Mouse (Mus musculus) myocyte (in vitro differentiated cells): ENCODE results near the gene Gm28635. TPM values are rescaled to one million over a fixed set of nuclear protein-coding genes. Genes with fewer than 3 reads are reported as not detected.

ENCODE experiments used
- H3K27me3 ChIP-seq: one replicate; pipeline ENCODE4 v1.6.1; 2011; ENCODE audit not compliant: control insufficient read depth, insufficient read depth, insufficient read length
- H3K36me3 ChIP-seq: one replicate; pipeline ENCODE4 v1.6.1; 2011; ENCODE audit not compliant: control insufficient read depth, insufficient read depth
- H3K4me2 ChIP-seq: one replicate; pipeline ENCODE4 v1.6.1; 2011; ENCODE audit warnings: low read depth, control low read depth
- H3K4me3 ChIP-seq: one replicate; pipeline ENCODE4 v1.5.1; 2011; ENCODE audit warnings: mild to moderate bottlenecking, control low read depth, moderate library complexity
- H3K79me2 ChIP-seq: one replicate; pipeline ENCODE4 v1.6.1; 2011; ENCODE audit not compliant: control insufficient read depth, insufficient read depth
- H3ac ChIP-seq: one replicate; pipeline ENCODE4 v1.6.1; 2011; ENCODE audit not compliant: control insufficient read depth, insufficient read length
- CEBPB ChIP-seq: IDR thresholded peaks from 2 replicates; pipeline ENCODE4 v1.6.1; 2011; ENCODE audit warnings: mild to moderate bottlenecking, moderate library complexity; ENCODE audit not compliant: poor library complexity, insufficient read depth, severe bottlenecking
- E2F4 ChIP-seq: IDR thresholded peaks from one replicate; pipeline ENCODE4 v1.6.1; 2011; ENCODE audit warnings: mild to moderate bottlenecking, control low read depth, moderate library complexity; ENCODE audit not compliant: insufficient read depth
- MAX ChIP-seq: IDR thresholded peaks from one replicate; pipeline ENCODE4 v1.6.1; 2011; ENCODE audit warnings: low read depth, mild to moderate bottlenecking, control low read depth
- MYOD1 ChIP-seq, 3 experiments: IDR thresholded peaks; one replicate each; pipeline ENCODE4 v1.6.1; 2011; ENCODE audit warnings: control low read depth in 2 of 3, low read depth in 2 of 3, mild to moderate bottlenecking in 2 of 3, moderate library complexity in 1 of 3; ENCODE audit not compliant: insufficient read length in 2 of 3, control insufficient read depth in 1 of 3
- MYOG ChIP-seq, 3 experiments: IDR thresholded peaks; one replicate each; pipeline ENCODE4 v1.6.1; 2011; ENCODE audit warnings: control low read depth in 2 of 3, low read depth in 2 of 3, mild to moderate bottlenecking in 2 of 3; ENCODE audit not compliant: insufficient read length in 2 of 3, control insufficient read depth in 1 of 3, insufficient read depth in 1 of 3
- POLR2A ChIP-seq: IDR thresholded peaks from one replicate; pipeline ENCODE4 v1.6.1; 2011; ENCODE audit warnings: low read depth, mild to moderate bottlenecking, control low read depth, moderate library complexity; ENCODE audit not compliant: insufficient read length
- POLR2AphosphoS2 ChIP-seq: IDR thresholded peaks from one replicate; pipeline ENCODE4 v1.6.1; 2011; ENCODE audit warnings: low read depth, control low read depth; ENCODE audit not compliant: insufficient read length
- REST ChIP-seq: IDR thresholded peaks from one replicate; pipeline ENCODE4 v1.6.1; 2011; ENCODE audit warnings: mild to moderate bottlenecking, control low read depth, moderate library complexity; ENCODE audit not compliant: insufficient read depth, insufficient read length
- SRF ChIP-seq: IDR thresholded peaks from one replicate; pipeline ENCODE4 v1.6.1; 2011; ENCODE audit warnings: low read depth; ENCODE audit not compliant: control insufficient read depth, insufficient read length
- TCF12 ChIP-seq: IDR thresholded peaks from one replicate; pipeline ENCODE4 v1.6.1; 2011; ENCODE audit warnings: mild to moderate bottlenecking, control low read depth; ENCODE audit not compliant: poor library complexity, insufficient read depth, severe bottlenecking
- TCF3 ChIP-seq: IDR thresholded peaks from one replicate; pipeline ENCODE4 v1.6.1; 2011; ENCODE audit warnings: low read depth, control low read depth; ENCODE audit not compliant: insufficient read length
- USF1 ChIP-seq: IDR thresholded peaks from one replicate; pipeline ENCODE4 v1.6.1; 2011; ENCODE audit warnings: low read depth, mild to moderate bottlenecking, control low read depth, moderate library complexity
- polyA plus RNA-seq: library from polyadenylated mRNA; unstranded; fragments of >200 nt; fragmentation: generic; extraction: Trizol; gene quantifications from one replicate; pipeline ENCODE4 v1.2.1, GENCODE M21; 2012; ENCODE audit warnings: missing spikeins

Gm28635 gene
- polyA plus RNA-seq, 1 experiment: not detected

DNA sequence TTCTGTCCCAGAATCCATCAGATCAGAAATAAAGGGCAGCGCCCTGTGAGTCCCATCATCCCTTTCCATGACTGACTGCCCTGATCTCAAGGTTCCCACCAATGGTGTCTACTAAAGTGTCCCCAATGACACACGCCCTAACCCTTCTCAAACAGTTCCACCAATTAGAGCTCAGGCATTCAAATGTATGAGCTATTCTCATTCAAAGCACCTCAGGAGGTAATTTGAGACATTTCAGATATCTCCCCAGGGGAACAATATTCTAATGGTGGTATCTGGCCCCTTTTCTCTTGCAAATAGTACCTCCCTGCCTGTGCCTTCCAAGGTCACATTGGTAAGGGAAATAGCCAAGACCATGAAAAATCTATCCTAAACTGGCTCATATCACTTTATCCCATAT is 98.5 kb downstream of the Gm28635 start:
- no peaks in the 10 kb centered on the region for H3K79me2 ChIP-seq
- no peaks in the 10 kb centered on the region for H3K36me3 ChIP-seq
- TF ChIP-seq MYOD1 (IDR thresholded peaks at IDR 0.05; ENCODE audit: control insufficient read depth in 1 of 3, insufficient read length in 2 of 3, low read depth in 2 of 3) (no peak), POLR2A (no peak), REST (no peak), TCF3 (no peak), USF1 (no peak), SRF (no peak), POLR2AphosphoS2 (no peak), MAX (no peak), E2F4 (no peak)
- H3K27me3 ChIP-seq: no peaks in the 10 kb centered on the region
- no peak overlapping the region for H3ac ChIP-seq
- H3K4me3 ChIP-seq: no peak overlapping the region
- no peak overlapping the region for H3K4me2 ChIP-seq

DNA sequence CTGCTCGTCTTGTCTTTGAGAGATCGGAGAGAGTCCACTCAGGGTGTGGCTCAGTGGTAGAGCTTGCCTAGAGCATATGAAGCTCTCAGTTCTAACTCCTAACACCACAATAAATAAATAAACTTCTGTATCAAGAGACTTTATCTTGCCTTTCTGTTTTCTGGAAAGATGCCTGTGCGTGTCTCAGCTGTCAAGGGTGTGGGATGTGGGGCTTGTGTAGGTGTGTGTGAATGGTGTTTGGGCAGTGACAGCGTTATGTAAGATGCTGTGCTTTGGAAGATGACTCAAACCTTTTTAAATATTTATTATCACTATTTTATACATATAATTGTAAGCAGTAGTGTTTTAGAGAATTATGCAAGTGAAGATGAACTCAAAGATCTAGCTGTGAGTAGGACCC is 103.7 kb downstream of the Gm28635 start:
- no peak overlapping the region for H3ac ChIP-seq
- no peak for TF ChIP-seq TCF3
- no peak for TF ChIP-seq REST
- no peak for TF ChIP-seq MYOG (IDR thresholded peaks at IDR 0.05; ENCODE audit: control insufficient read depth in 1 of 3, insufficient read depth in 1 of 3, insufficient read length in 2 of 3, low read depth in 2 of 3)
- TF ChIP-seq MYOD1 (IDR thresholded peaks at IDR 0.05; ENCODE audit: control insufficient read depth in 1 of 3, insufficient read length in 2 of 3, low read depth in 2 of 3): no peak
- TF ChIP-seq USF1: no peak
- no peak for TF ChIP-seq SRF
- TF ChIP-seq MAX: no peak
- TF ChIP-seq CEBPB: no peak
- no peak for TF ChIP-seq TCF12
- TF ChIP-seq POLR2AphosphoS2: no peak
- TF ChIP-seq E2F4: no peak
- TF ChIP-seq POLR2A: no peak
- H3K4me2 ChIP-seq: no peak overlapping the region
- H3K79me2 ChIP-seq: no peaks in the 10 kb centered on the region
- no peaks in the 10 kb centered on the region for H3K27me3 ChIP-seq
- H3K4me3 ChIP-seq: no peak overlapping the region
- H3K36me3 ChIP-seq: no peaks in the 10 kb centered on the region

DNA sequence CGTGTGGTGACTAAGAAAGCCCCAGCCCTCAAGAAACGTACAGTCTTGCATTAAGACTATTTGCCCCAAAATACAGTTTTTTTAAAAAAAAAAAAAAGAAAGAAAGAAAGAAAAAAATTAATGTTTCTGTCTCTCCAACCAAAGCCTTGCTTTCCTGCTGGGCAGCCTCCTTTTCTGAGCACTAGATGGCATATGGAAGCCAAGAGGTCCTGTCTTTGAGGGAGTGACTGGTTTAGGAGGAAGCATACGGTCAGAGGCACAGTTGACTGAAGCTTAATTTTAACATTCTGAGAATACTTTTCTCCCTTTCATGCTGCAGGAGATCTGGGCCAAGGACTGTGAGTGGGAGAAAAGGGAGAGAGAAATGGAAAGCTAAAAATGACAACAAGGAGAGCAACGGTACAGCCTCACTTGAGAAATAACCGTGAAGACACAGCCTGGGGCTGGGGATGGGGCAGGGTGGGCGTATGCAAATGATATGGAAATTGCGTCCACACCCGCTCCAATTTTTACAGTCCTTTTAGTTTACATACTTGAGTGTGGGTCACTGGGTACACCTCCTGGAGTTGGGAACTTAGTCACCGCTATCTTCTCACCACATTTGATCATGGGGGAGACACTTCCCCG is 120.8 kb downstream of the Gm28635 start:
- Histone ChIP-seq H3K36me3 (no peaks in the 10 kb centered on the region), H3K4me2 (peak overlapping the region; percentile 66), H3K27me3 (no peaks in the 10 kb centered on the region), H3K79me2 (no peaks in the 10 kb centered on the region), H3K4me3 (peak overlapping the region; percentile 12), H3ac (no peak overlapping the region)
- TF ChIP-seq REST (no peak), TCF3 (no peak), POLR2AphosphoS2 (no peak), MYOG (IDR thresholded peaks at IDR 0.05; ENCODE audit: control insufficient read depth in 1 of 3, insufficient read depth in 1 of 3, insufficient read length in 2 of 3, low read depth in 2 of 3) (no peak), MAX (no peak), POLR2A (no peak)

Other genes starting within 250 kb of the Gm28635 start
- gene Tfpi, start 201.3 kb downstream of the Gm28635 start, polyA plus RNA-seq: 7.9 TPM
- gene Ctnnd1, start 27.3 kb downstream of the Gm28635 start, polyA plus RNA-seq: 64.6 TPM
- 0.01 TPM for gene Btbd18, start 19.0 kb downstream of the Gm28635 start, polyA plus RNA-seq
- gene Selenoh, start 7.3 kb downstream of the Gm28635 start, polyA plus RNA-seq: 129 TPM
- gene Med19, start 361 bp upstream of the Gm28635 start, polyA plus RNA-seq: 20.3 TPM
- gene Tmx2, start 1.1 kb upstream of the Gm28635 start, polyA plus RNA-seq: 113 TPM
- gene Zdhhc5, start 37.1 kb upstream of the Gm28635 start, polyA plus RNA-seq: 36.3 TPM
- gene Clp1, start 49.3 kb upstream of the Gm28635 start, polyA plus RNA-seq: 7.1 TPM
- gene Ypel4, start 56.0 kb upstream of the Gm28635 start, polyA plus RNA-seq: 1.0 TPM
- gene Gm19426, start 65.6 kb upstream of the Gm28635 start, polyA plus RNA-seq: 3.0 TPM
- gene Serping1, start 97.4 kb upstream of the Gm28635 start, polyA plus RNA-seq: 0.62 TPM
- gene Ube2l6, start 120.8 kb upstream of the Gm28635 start, polyA plus RNA-seq: 16.2 TPM
- 0.85 TPM for gene Smtnl1, start 144.6 kb upstream of the Gm28635 start, polyA plus RNA-seq
- 102 TPM for gene Timm10, start 149.0 kb upstream of the Gm28635 start, polyA plus RNA-seq
- 2.0 TPM for gene Slc43a1, start 160.8 kb upstream of the Gm28635 start, polyA plus RNA-seq
- gene Rtn4rl2, start 208.7 kb upstream of the Gm28635 start, polyA plus RNA-seq: 0.13 TPM